Mouse (Mus musculus) MEL (cell line): ENCODE results near the gene Upf1. TPM values are rescaled to one million over a fixed set of nuclear protein-coding genes. Genes with fewer than 3 reads are reported as not detected.

Source experiments
- DNase-seq: peaks from one replicate; pipeline ENCODE4 v3.0.0; 2011; ENCODE audit warnings: low read depth, low spot score
- H3K27ac ChIP-seq: 2 replicates; pipeline ENCODE4 v1.5.1; 2012; ENCODE audit warnings: low read depth, mild to moderate bottlenecking, control low read depth, low read length, moderate library complexity; ENCODE audit not compliant: control insufficient read depth
- H3K27me3 ChIP-seq, 2 experiments: fragments of 150-350 bp in 1 of 2; sonication (generic) in 1 of 2; 2 replicates each; pipeline ENCODE4 v1.6.1; 2012; ENCODE audit warnings: low read length in 2 of 2, mild to moderate bottlenecking in 2 of 2, improper control_type of control experiment in 1 of 2, moderate library complexity in 1 of 2; ENCODE audit not compliant: insufficient read depth in 2 of 2, control insufficient read depth in 1 of 2
- H3K36me3 ChIP-seq, 2 experiments: 2 replicates each; pipeline ENCODE4 v1.6.1; 2012 to 2014; ENCODE audit warnings: low read length in 2 of 2, improper control_type of control experiment in 1 of 2, inconsistent platforms in 1 of 2, mild to moderate bottlenecking in 1 of 2; ENCODE audit not compliant: insufficient read depth in 2 of 2, control insufficient read depth in 1 of 2
- H3K4me1 ChIP-seq, 2 experiments: fragments of 150-350 bp in 1 of 2; sonication (generic) in 1 of 2; 2 replicates each; pipeline ENCODE4 v1.6.1; 2012; ENCODE audit warnings: low read length in 2 of 2, improper control_type of control experiment in 1 of 2, mild to moderate bottlenecking in 1 of 2; ENCODE audit not compliant: insufficient read depth in 2 of 2, control insufficient read depth in 1 of 2
- H3K4me3 ChIP-seq, 2 experiments: fragments of 150-350 bp in 1 of 2; sonication (generic) in 1 of 2; 2 replicates each; pipeline ENCODE4 v1.5.1; 2012; ENCODE audit warnings: low read depth in 2 of 2, low read length in 2 of 2, mild to moderate bottlenecking in 2 of 2, moderate library complexity in 2 of 2, control low read depth in 1 of 2, improper control_type of control experiment in 1 of 2; ENCODE audit not compliant: control insufficient read depth in 1 of 2, insufficient read depth in 1 of 2
- H3K79me2 ChIP-seq: 2 replicates; pipeline ENCODE4 v1.6.1; 2012; ENCODE audit warnings: mild to moderate bottlenecking, low read length, moderate library complexity; ENCODE audit not compliant: control insufficient read depth, poor library complexity, insufficient read depth
- H3K9ac ChIP-seq: 2 replicates; pipeline ENCODE4 v1.6.1; 2012; ENCODE audit warnings: low read depth, mild to moderate bottlenecking, control low read depth, low read length, moderate library complexity; ENCODE audit not compliant: control insufficient read depth, poor library complexity, severe bottlenecking
- H3K9me3 ChIP-seq: fragments of 150-350 bp; sonication (generic); replicated peaks from 2 replicates; pipeline ENCODE4 v1.6.1; 2012; ENCODE audit warnings: mild to moderate bottlenecking, low read length, improper control_type of control experiment, moderate library complexity; ENCODE audit not compliant: insufficient read depth
- BHLHE40 ChIP-seq: IDR thresholded peaks from 2 replicates; pipeline ENCODE4 v1.6.1; 2012; ENCODE audit warnings: low read depth, mild to moderate bottlenecking, inconsistent platforms, low read length, improper control_type of control experiment, borderline replicate concordance
- CHD1 ChIP-seq: IDR thresholded peaks from 2 replicates; pipeline ENCODE4 v1.6.1; 2012; ENCODE audit warnings: low read depth, mild to moderate bottlenecking, inconsistent platforms, low read length, improper control_type of control experiment
- CHD2 ChIP-seq: IDR thresholded peaks from 2 replicates; pipeline ENCODE4 v1.6.1; 2011; ENCODE audit warnings: low read length, improper control_type of control experiment
- E2F4 ChIP-seq: IDR thresholded peaks from 2 replicates; pipeline ENCODE4 v1.6.1; 2011; ENCODE audit warnings: low read depth, low read length, improper control_type of control experiment, borderline replicate concordance
- ELF1 ChIP-seq: IDR thresholded peaks from 2 replicates; pipeline ENCODE4 v1.6.1; 2014; ENCODE audit warnings: low read depth, mild to moderate bottlenecking, inconsistent platforms, low read length, improper control_type of control experiment, moderate library complexity
- EP300 ChIP-seq, 2 experiments: IDR thresholded peaks; 2 replicates each; pipeline ENCODE4 v1.6.1; 2011; ENCODE audit warnings: improper control_type of control experiment in 2 of 2, low read length in 2 of 2, low read depth in 1 of 2, mild to moderate bottlenecking in 1 of 2
- ETS1 ChIP-seq: IDR thresholded peaks from 2 replicates; pipeline ENCODE4 v1.6.1; 2012; ENCODE audit warnings: low read depth, mild to moderate bottlenecking, inconsistent platforms, low read length, improper control_type of control experiment, moderate library complexity
- GABPA ChIP-seq: IDR thresholded peaks from 2 replicates; pipeline ENCODE4 v1.6.1; 2012; ENCODE audit warnings: low read depth, mild to moderate bottlenecking, inconsistent platforms, low read length, improper control_type of control experiment, moderate library complexity
- MAX ChIP-seq: IDR thresholded peaks from 2 replicates; pipeline ENCODE4 v1.6.1; 2011; ENCODE audit warnings: low read length, improper control_type of control experiment
- NELFE ChIP-seq: IDR thresholded peaks from 2 replicates; pipeline ENCODE4 v1.6.1; 2011; ENCODE audit warnings: low read depth, low read length, improper control_type of control experiment
- NRF1 ChIP-seq: IDR thresholded peaks from 2 replicates; pipeline ENCODE4 v1.6.1; 2014; ENCODE audit warnings: low read depth, mild to moderate bottlenecking, inconsistent platforms, low read length, improper control_type of control experiment, moderate library complexity; ENCODE audit not compliant: poor library complexity, insufficient read depth, severe bottlenecking
- POLR2A ChIP-seq, 2 experiments: IDR thresholded peaks; 2 replicates each; pipeline ENCODE4 v1.6.1; 2011 to 2012; ENCODE audit warnings: low read length in 2 of 2, mild to moderate bottlenecking in 2 of 2, control low read depth in 1 of 2, improper control_type of control experiment in 1 of 2, low read depth in 1 of 2, moderate library complexity in 1 of 2; ENCODE audit not compliant: control insufficient read depth in 1 of 2, insufficient read depth in 1 of 2, poor library complexity in 1 of 2
- POLR2AphosphoS5 ChIP-seq: IDR thresholded peaks from 2 replicates; pipeline ENCODE4 v1.6.1; 2012; ENCODE audit warnings: low read depth, borderline replicate concordance, mild to moderate bottlenecking, inconsistent platforms, low read length, moderate library complexity, mixed read lengths
- RAD21 ChIP-seq: IDR thresholded peaks from 2 replicates; pipeline ENCODE4 v1.6.1; 2011; ENCODE audit warnings: mild to moderate bottlenecking, low read depth, low read length, improper control_type of control experiment
- TAL1 ChIP-seq: IDR thresholded peaks from 2 replicates; pipeline ENCODE4 v1.6.1; 2012; ENCODE audit warnings: mild to moderate bottlenecking, inconsistent platforms, low read length, moderate library complexity, mixed read lengths
- TBP ChIP-seq: IDR thresholded peaks from 2 replicates; pipeline ENCODE4 v1.8.0; 2011; ENCODE audit warnings: low read depth, low read length, improper control_type of control experiment
- TCF12 ChIP-seq: IDR thresholded peaks from 2 replicates; pipeline ENCODE4 v1.6.1; 2014; ENCODE audit warnings: low read depth, mild to moderate bottlenecking, inconsistent platforms, low read length, improper control_type of control experiment, moderate library complexity
- UBTF ChIP-seq: IDR thresholded peaks from 2 replicates; pipeline ENCODE4 v1.6.1; 2012; ENCODE audit warnings: low read depth, mild to moderate bottlenecking, inconsistent platforms, low read length, improper control_type of control experiment, moderate library complexity, borderline replicate concordance; ENCODE audit not compliant: insufficient read depth
- USF2 ChIP-seq, 2 experiments: IDR thresholded peaks; 2 replicates each; pipeline ENCODE4 v1.6.1; 2011 to 2012; ENCODE audit warnings: improper control_type of control experiment in 2 of 2, low read length in 2 of 2, borderline replicate concordance in 1 of 2, inconsistent platforms in 1 of 2, low read depth in 1 of 2, mild to moderate bottlenecking in 1 of 2; ENCODE audit not compliant: insufficient read depth in 1 of 2
- ZMIZ1 ChIP-seq: IDR thresholded peaks from 2 replicates; pipeline ENCODE4 v1.6.1; 2012; ENCODE audit warnings: low read depth, mild to moderate bottlenecking, inconsistent platforms, low read length, improper control_type of control experiment, moderate library complexity
- polyA plus RNA-seq, 2 experiments: library from polyadenylated mRNA; stranded (reverse) in 1 of 2; unstranded in 1 of 2; fragments of >175 nt in 1 of 2; fragments of >200 nt in 1 of 2; gene quantifications; 2 replicates each; pipeline versions ENCODE4 v1.2.1 to v1.2.4; 2012; ENCODE audit warnings: low replicate concordance in 2 of 2, low read depth in 1 of 2; ENCODE audit not compliant: insufficient read length in 2 of 2, insufficient read depth in 1 of 2, missing spikeins in 1 of 2
- total RNA-seq: library from RNA; depleted of rRNA; stranded (reverse); fragments of 300-350 nt; gene quantifications from 2 replicates; pipeline ENCODE4 v1.2.3, GENCODE M21; 2012

The Upf1 gene
- total and polyA plus RNA-seq, 3 experiments = 55.4 to 289 (median 89.5) TPM

GRCm38 (mm10) chr8:70356111-70356510, 3.0 kb upstream of the Upf1 start (continued):
- TF ChIP-seq RAD21 = no peak
- TF ChIP-seq CHD2 = 0 out of 2 replicates have a peak, but pooled peaks have one; percentile 14
- TF ChIP-seq USF2 (IDR thresholded peaks at IDR 0.05; ENCODE audit: borderline replicate concordance in 1 of 2, insufficient read depth in 1 of 2, low read depth in 1 of 2, low read length in 2 of 2) = no peak

GRCm38 (mm10) chr8:70354004-70354403, 926 bp upstream of the Upf1 start:
- peak; percentile 58 for DNase-seq
- peak overlapping the region; percentile 78 for H3K9ac ChIP-seq
- peaks cover 41% of the 10 kb centered on the region for H3K79me2 ChIP-seq
- peak overlapping the region; percentile 45 to 58 for H3K4me3 ChIP-seq
- peak overlapping the region; percentile 84 for H3K27ac ChIP-seq
- H3K9me3 ChIP-seq = no peaks in the 10 kb centered on the region
- no peak for TF ChIP-seq NRF1
- no peak for TF ChIP-seq ELF1
- no peak for TF ChIP-seq TBP
- no peak for TF ChIP-seq BHLHE40
- no peak for TF ChIP-seq USF2 (IDR thresholded peaks at IDR 0.05; ENCODE audit: borderline replicate concordance in 1 of 2, insufficient read depth in 1 of 2, low read depth in 1 of 2, low read length in 2 of 2)
- no peaks in the 10 kb centered on the region for H3K27me3 ChIP-seq
- peaks cover 11 to 33% of the 10 kb centered on the region in 2 experiments for H3K4me1 ChIP-seq
- peaks cover 5 to 38% of the 10 kb centered on the region in 2 experiments; a peak in 3 of 4 replicates for H3K36me3 ChIP-seq

- H3K27ac ChIP-seq = peak overlapping the region; percentile 69
- peaks cover 11 to 33% of the 10 kb centered on the region in 2 experiments for H3K4me1 ChIP-seq
- no peaks in the 10 kb centered on the region for H3K9me3 ChIP-seq
- peak overlapping the region; percentile 94 to 96 for H3K4me3 ChIP-seq
- TF ChIP-seq MAX (peak; percentile 36; the same call in 1 of the 2 replicates), TCF12 (0 out of 2 replicates have a peak, but pooled peaks have one; percentile 8), TAL1 (no peak), ZMIZ1 (no peak; the same call in 1 of the 2 replicates), TBP (no peak), GABPA (no peak), NELFE (no peak), POLR2A (IDR thresholded peaks at IDR 0.05; ENCODE audit: control insufficient read depth in 1 of 2, insufficient read depth in 1 of 2, low read depth in 1 of 2, low read length in 2 of 2, poor library complexity in 1 of 2) (no peak; a peak in 1 of 4 replicates), ETS1 (no peak; the same call in 1 of the 2 replicates), CHD1 (peak; percentile 42), EP300 (IDR thresholded peaks at IDR 0.05; ENCODE audit: low read depth in 1 of 2, low read length in 2 of 2) (no peak), UBTF (peak; percentile 100), E2F4 (no peak), POLR2AphosphoS5 (no peak), RAD21 (no peak)
- H3K36me3 ChIP-seq = peaks cover 6 to 38% of the 10 kb centered on the region in 2 experiments
- peak; percentile 44 for DNase-seq
- H3K27me3 ChIP-seq = no peaks in the 10 kb centered on the region
- H3K79me2 ChIP-seq = peaks cover 54% of the 10 kb centered on the region
- peak overlapping the region; percentile 98 for H3K9ac ChIP-seq
Measured at GRCm38 (mm10) chr8:70352657-70353151, 374 bp downstream of the Upf1 start.
